Mouse (Mus musculus) gastrocnemius, postnatal 4 days (tissue): ENCODE data around the gene Trp53i11. TPM values are rescaled to one million over a fixed set of nuclear protein-coding genes. Genes with fewer than 3 reads are reported as not detected.

ENCODE experiments used
- DNase-seq, 2 experiments: peaks; one replicate each; pipeline ENCODE4 v3.0.0; 2021 to 2022; ENCODE audit warnings: low spot score in 2 of 2, mixed read lengths in 2 of 2
- total RNA-seq, 2 experiments: library from RNA; stranded (reverse); gene quantifications; 2 replicates each; pipeline ENCODE4 v1.2.3; 2021

Trp53i11 gene
- total RNA-seq, 2 experiments from 2014 or later, result 39.8 to 40.1 TPM

- DNase-seq, result no peak
Observed at GRCm38 (mm10) chr2:93192182-93192560, 4.8 kb downstream of the Trp53i11 start.

- no peak for DNase-seq
Observed at GRCm38 (mm10) chr2:93192671-93193080, 5.3 kb downstream of the Trp53i11 start.

DNA sequence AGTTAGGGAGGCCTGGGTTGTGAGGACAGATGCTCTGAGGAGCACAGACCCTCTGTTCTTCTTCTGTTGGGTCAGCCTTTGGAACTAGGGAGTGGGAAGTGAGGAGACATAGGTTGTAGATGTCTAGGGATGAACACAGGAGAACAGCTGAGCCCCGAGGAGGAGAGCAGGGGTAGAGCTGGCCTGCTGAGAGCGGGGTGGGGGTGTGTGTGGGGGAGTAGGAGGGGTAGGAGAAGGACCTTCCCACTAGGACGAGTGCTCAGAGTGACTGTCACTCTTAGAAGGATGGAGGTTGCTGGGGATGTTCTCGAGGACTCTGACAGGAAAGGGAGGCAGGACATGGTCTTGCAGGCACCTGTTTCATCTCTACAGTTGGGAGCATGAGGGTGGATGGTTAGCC lies 6.5 kb downstream of the Trp53i11 start:
- DNase-seq, result no peak

GRCm38 (mm10) chr2:93198846-93199245 lies 11.5 kb downstream of the Trp53i11 start:
- DNase-seq, result peak; percentile 79 to 89

- peak in 1 of 2 experiments; percentile 52 for DNase-seq
Observed at GRCm38 (mm10) chr2:93199531-93199974, 12.2 kb downstream of the Trp53i11 start.

DNA sequence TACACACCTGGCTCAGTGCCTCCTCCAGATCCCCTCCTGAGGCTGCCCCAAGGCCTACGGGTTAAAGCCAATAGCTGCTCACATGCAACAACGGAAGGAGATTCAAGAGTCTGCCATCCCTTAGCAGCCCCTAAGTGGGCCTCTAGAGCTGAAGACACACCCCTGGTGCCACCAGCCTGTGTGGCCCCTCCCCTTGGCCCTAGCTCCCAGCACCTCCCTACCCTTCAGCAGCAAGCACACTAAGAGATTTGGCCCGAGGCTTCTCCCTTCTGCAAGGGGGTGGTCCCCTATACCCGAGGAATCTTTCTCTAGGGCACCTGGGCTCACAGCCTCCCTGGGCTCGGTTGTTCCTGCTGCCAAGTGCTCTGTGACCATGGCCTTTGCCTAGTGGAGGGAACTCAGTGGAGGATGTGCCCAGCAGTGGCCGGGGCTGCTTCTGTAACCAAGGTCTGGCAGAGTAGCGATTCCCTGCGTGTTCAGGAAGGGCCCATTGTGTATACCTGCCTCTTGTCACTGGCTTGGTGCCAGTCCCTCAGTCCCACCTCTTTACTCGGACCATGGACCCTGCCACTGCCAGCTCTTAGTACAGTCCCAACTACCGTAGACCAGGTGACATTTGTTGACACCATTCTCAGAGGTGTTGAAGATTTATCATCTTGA lies 13.5 kb downstream of the Trp53i11 start:
- DNase-seq, result no peak

GRCm38 (mm10) chr2:93201997-93202396 lies 14.6 kb downstream of the Trp53i11 start:
- no peak for DNase-seq

DNA sequence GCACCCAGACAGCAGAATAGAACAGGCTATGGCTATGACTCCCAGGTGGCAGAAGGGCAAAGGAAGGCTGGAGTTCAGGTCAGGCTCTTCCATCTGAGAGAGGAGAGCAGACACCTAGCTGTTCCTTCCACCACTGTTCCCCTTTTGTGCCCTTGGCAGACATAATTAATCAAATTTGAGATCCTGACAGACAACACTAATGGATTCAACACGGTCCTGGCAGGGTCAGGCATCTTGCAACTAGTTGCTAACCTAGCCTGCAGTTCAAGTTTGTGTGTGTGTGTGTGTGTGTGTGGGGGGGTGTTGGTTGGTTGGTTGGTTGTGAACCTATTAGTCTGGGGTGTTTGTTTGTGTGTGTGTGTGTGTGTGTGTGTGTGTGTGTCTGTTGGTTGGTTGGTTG lies 15.4 kb downstream of the Trp53i11 start:
- no peak for DNase-seq

DNA sequence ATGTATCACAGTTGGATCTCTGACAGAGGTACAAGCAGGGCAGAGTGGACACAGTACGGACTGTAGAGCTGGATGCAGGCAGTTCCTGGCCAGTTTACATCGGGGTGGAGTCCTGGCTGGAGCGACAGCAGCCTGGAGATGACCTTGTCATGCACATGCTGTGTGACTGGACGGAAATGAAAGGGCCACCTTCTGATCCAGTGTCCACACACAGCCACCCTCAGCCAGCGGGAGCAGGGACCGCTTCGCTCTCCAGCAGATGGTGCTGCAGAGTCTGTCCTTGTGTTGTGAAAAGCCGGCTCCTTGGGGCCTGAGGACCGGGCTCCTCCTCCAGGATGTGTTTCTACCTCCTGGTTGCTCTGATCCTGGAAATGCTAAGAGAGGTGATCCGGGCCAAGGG lies 16.3 kb downstream of the Trp53i11 start:
- peak in 1 of 2 experiments; percentile 50 for DNase-seq

- DNase-seq, result no peak
Observed at GRCm38 (mm10) chr2:93204571-93204970, 17.2 kb downstream of the Trp53i11 start.

GRCm38 (mm10) chr2:93206126-93206525 lies 18.8 kb downstream of the Trp53i11 start:
- DNase-seq, result no peak

DNA sequence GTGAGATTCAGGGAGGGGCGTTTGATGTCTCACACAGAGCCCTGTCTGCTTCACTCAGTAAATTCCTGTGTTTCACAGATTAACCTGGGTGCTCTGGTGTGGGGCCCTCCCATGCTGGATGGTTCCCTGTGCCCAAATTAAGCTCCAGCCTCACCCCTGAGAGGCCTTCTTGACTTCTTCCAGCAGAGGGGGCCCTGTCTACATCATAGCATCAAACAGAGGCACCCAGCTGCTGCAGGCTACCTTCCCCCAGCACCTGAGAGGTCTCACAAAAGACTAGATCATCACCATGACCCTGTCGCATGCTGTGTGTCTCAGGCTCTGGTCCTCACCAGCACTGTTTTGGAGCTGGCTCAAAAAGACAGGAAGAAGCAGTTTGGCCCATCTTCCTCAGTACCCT lies 25.0 kb downstream of the Trp53i11 start:
- no peak for DNase-seq

DNA sequence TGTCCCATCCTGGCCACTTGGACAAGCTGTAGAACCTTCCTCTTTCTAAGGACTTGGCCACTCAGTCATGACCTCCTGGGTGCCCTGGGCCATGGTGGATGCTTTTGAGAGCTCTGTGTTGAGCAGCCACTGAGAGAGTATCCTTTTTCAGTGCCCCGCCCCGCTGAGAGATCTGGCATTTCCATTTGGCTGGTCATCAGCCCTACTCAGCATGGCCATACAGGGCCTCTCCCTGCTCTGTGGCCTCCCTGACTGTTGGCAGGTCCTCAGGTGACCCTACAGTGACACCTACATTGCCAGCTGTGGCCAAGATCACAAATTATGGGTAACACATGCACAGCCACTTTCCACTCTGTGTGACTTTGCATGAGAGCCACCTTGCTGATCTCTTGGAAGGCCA lies 25.5 kb downstream of the Trp53i11 start:
- DNase-seq, result no peak

GRCm38 (mm10) chr2:93214192-93214591 lies 26.8 kb downstream of the Trp53i11 start:
- no peak for DNase-seq

GRCm38 (mm10) chr2:93215790-93216189 lies 28.4 kb downstream of the Trp53i11 start:
- no peak for DNase-seq

- DNase-seq, result peak; percentile 83 to 89
Observed at GRCm38 (mm10) chr2:93217015-93217414, 29.7 kb downstream of the Trp53i11 start.

DNA sequence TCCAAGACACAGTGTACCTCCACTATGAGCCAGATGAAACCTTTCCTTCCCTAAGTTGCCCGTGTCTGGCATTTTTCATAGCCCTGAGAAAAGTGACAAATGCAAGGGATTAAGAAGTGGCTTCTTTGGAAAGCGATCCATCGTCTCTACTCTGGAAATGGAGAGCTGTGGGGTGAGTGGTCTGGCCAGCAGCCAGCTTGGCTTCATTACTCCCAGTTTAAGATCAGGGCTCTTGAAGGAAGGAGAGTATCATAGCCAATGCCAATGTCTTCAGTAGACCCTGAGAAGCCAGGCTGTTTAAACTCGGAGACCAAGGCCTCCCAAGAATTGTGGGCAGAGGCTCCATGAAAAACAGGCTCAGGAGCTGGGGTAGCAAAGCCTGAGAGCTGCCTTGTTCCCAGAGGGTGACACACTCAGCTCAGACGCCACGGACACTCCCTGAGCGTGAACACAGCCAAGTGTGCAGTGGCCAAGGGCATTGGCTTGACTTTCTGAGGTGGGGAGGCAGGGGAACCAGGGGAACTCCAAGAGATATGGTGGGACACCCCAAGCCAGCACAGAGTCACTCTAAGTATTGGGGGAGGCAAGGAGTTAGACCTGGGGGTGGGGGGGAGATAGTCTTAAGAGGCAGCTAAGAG lies 31.1 kb downstream of the Trp53i11 start:
- no peak for DNase-seq

- no peak for DNase-seq
Observed at GRCm38 (mm10) chr2:93219576-93219975, 32.2 kb downstream of the Trp53i11 start.

DNA sequence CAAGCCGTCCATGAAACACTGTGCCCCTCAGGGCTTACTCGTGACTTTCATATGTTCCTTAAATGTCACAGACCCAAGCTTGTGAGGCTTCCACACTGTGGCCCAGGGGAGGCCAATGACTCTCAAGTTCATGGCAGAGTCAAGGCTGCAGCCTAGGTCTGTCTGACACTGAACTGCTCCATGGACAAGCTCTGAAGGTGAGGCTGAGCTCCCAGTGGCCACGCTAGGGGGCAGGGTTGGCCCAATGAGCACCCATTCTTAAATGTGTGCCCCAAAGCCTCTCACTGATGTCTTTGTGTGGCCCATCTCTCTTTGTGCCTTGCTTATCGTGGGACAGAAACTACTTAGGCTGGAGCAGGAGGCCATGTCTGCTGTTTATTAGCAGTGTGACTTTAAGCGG lies 33.1 kb downstream of the Trp53i11 start:
- DNase-seq, result no peak

DNA sequence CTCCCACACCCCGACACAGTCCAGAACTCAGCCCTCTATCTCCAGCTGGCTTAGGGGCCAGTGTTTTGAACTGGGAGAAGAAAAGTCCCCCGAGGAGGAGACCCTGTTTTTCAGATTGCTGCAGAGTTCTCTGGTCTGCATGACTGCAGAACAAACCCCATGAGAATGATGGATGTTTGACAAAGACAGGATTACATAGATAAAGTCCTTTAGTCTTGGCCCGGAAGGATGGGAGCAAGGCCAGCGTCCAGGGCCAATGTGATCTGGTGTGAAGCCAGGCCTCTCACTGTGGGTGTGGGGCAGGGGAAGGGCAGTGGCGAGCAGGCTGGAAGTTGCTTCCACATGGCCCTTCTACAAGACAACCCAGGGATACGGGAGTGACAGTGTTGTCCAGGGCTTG lies 36.1 kb downstream of the Trp53i11 start:
- no peak for DNase-seq

GRCm38 (mm10) chr2:93226606-93227595 lies 39.6 kb downstream of the Trp53i11 start:
- DNase-seq, result peak; percentile 88 to 91
